Mouse (Mus musculus): ENCODE results near the gene Slc40a1. TPM values are rescaled to one million over a fixed set of nuclear protein-coding genes. Genes with fewer than 3 reads are reported as not detected.

The Slc40a1 gene
- 1.1 and 1.5 TPM in 2 replicates for polyA plus RNA-seq (2012; ENCODE audit: insufficient read depth, low replicate concordance)

GRCm38 (mm10) chr1:45926393-45926763 lies at the start of gene Slc40a1:
TSS of gene Slc40a1 (minus strand) at chr1:45926523.
- peak within 1 kb of the TSS; percentile 94 for H3K4me3 ChIP-seq (replicated peaks)
- H3K36me3 ChIP-seq (replicated peaks; ENCODE audit: low read length) = no peaks in the 10 kb centered on the region
- peaks cover 15% of the 10 kb centered on the region for H3K4me1 ChIP-seq
- TF ChIP-seq GATA1 (IDR thresholded peaks at IDR 0.05; ENCODE audit: borderline replicate concordance, low read length) = no peak
- no peak for TF ChIP-seq FLI1 (IDR thresholded peaks at IDR 0.05; ENCODE audit: low read length)
- peaks cover 33% of the 10 kb centered on the region for H3K27me3 ChIP-seq (replicated peaks)
- no peaks in the 10 kb centered on the region for H3K9me3 ChIP-seq

- H3K27me3 ChIP-seq (replicated peaks) = no peaks in the 10 kb centered on the region
- TF ChIP-seq GATA1 (IDR thresholded peaks at IDR 0.05; ENCODE audit: borderline replicate concordance, low read length) = no peak
- no peak for TF ChIP-seq FLI1 (IDR thresholded peaks at IDR 0.05; ENCODE audit: low read length)
- H3K36me3 ChIP-seq (replicated peaks; ENCODE audit: low read length) = no peaks in the 10 kb centered on the region
- H3K4me3 ChIP-seq (replicated peaks) = no peak overlapping the region
- no peaks in the 10 kb centered on the region for H3K9me3 ChIP-seq
- H3K4me1 ChIP-seq = no peaks in the 10 kb centered on the region
Measured at GRCm38 (mm10) chr1:45971314-45971713, 45.0 kb upstream of the Slc40a1 start.

GRCm38 (mm10) chr1:45948988-45949387 lies 22.7 kb upstream of the Slc40a1 start:
- no peak for TF ChIP-seq FLI1 (IDR thresholded peaks at IDR 0.05; ENCODE audit: low read length)
- no peak for TF ChIP-seq GATA1 (IDR thresholded peaks at IDR 0.05; ENCODE audit: borderline replicate concordance, low read length)
- Histone ChIP-seq H3K36me3 (replicated peaks; ENCODE audit: low read length) (no peaks in the 10 kb centered on the region), H3K4me3 (replicated peaks) (no peak overlapping the region), H3K9me3 (peaks cover 6% of the 10 kb centered on the region), H3K27me3 (replicated peaks) (peaks cover 18% of the 10 kb centered on the region), H3K4me1 (peaks cover 4% of the 10 kb centered on the region)

GRCm38 (mm10) chr1:45947843-45948242 lies 21.5 kb upstream of the Slc40a1 start:
- Histone ChIP-seq H3K36me3 (replicated peaks; ENCODE audit: low read length) (no peaks in the 10 kb centered on the region), H3K4me1 (peaks cover 4% of the 10 kb centered on the region), H3K27me3 (replicated peaks) (peaks cover 20% of the 10 kb centered on the region), H3K4me3 (replicated peaks) (peak overlapping the region; percentile 13), H3K9me3 (peaks cover 6% of the 10 kb centered on the region)
- no peak for TF ChIP-seq FLI1 (IDR thresholded peaks at IDR 0.05; ENCODE audit: low read length)
- no peak for TF ChIP-seq GATA1 (IDR thresholded peaks at IDR 0.05; ENCODE audit: borderline replicate concordance, low read length)

- no peak overlapping the region for H3K4me3 ChIP-seq (replicated peaks)
- peaks cover 7% of the 10 kb centered on the region for H3K4me1 ChIP-seq
- TF ChIP-seq FLI1 (IDR thresholded peaks at IDR 0.05; ENCODE audit: low read length) (no peak), GATA1 (IDR thresholded peaks at IDR 0.05; ENCODE audit: borderline replicate concordance, low read length) (no peak)
- no peaks in the 10 kb centered on the region for H3K9me3 ChIP-seq
- H3K36me3 ChIP-seq (replicated peaks; ENCODE audit: low read length) = no peaks in the 10 kb centered on the region
- peaks cover 22% of the 10 kb centered on the region for H3K27me3 ChIP-seq (replicated peaks)
Measured at GRCm38 (mm10) chr1:45931127-45931526, 4.8 kb upstream of the Slc40a1 start.

GRCm38 (mm10) chr1:45926911-45927310 lies 588 bp upstream of the Slc40a1 start:
- no peak for TF ChIP-seq FLI1 (IDR thresholded peaks at IDR 0.05; ENCODE audit: low read length)
- no peak for TF ChIP-seq GATA1 (IDR thresholded peaks at IDR 0.05; ENCODE audit: borderline replicate concordance, low read length)
- Histone ChIP-seq H3K4me3 (replicated peaks) (no peak overlapping the region), H3K4me1 (peaks cover 15% of the 10 kb centered on the region), H3K27me3 (replicated peaks) (peaks cover 33% of the 10 kb centered on the region), H3K9me3 (no peaks in the 10 kb centered on the region), H3K36me3 (replicated peaks; ENCODE audit: low read length) (no peaks in the 10 kb centered on the region)

GRCm38 (mm10) chr1:45925500-45926392 lies 577 bp downstream of the Slc40a1 start:
- peaks cover 15% of the 10 kb centered on the region for H3K4me1 ChIP-seq
- H3K9me3 ChIP-seq = no peaks in the 10 kb centered on the region
- TF ChIP-seq GATA1 (IDR thresholded peaks at IDR 0.05; ENCODE audit: borderline replicate concordance, low read length) (no peak), FLI1 (IDR thresholded peaks at IDR 0.05; ENCODE audit: low read length) (no peak)
- H3K4me3 ChIP-seq (replicated peaks) = peak overlapping the region; percentile 94
- no peaks in the 10 kb centered on the region for H3K36me3 ChIP-seq (replicated peaks; ENCODE audit: low read length)
- peaks cover 33% of the 10 kb centered on the region for H3K27me3 ChIP-seq (replicated peaks)

- Histone ChIP-seq H3K4me1 (peaks cover 15% of the 10 kb centered on the region), H3K4me3 (replicated peaks) (peak overlapping the region; percentile 94), H3K27me3 (replicated peaks) (peaks cover 31% of the 10 kb centered on the region), H3K36me3 (replicated peaks; ENCODE audit: low read length) (no peaks in the 10 kb centered on the region), H3K9me3 (no peaks in the 10 kb centered on the region)
- TF ChIP-seq FLI1 (IDR thresholded peaks at IDR 0.05; ENCODE audit: low read length) = no peak
- TF ChIP-seq GATA1 (IDR thresholded peaks at IDR 0.05; ENCODE audit: borderline replicate concordance, low read length) = no peak
Measured at GRCm38 (mm10) chr1:45925131-45925499, 1.2 kb downstream of the Slc40a1 start.

- Histone ChIP-seq H3K9me3 (no peaks in the 10 kb centered on the region), H3K4me3 (replicated peaks) (peak overlapping the region; percentile 10), H3K27me3 (replicated peaks) (peaks cover 33% of the 10 kb centered on the region), H3K4me1 (peaks cover 15% of the 10 kb centered on the region), H3K36me3 (replicated peaks; ENCODE audit: low read length) (no peaks in the 10 kb centered on the region)
- no peak for TF ChIP-seq FLI1 (IDR thresholded peaks at IDR 0.05; ENCODE audit: low read length)
- no peak for TF ChIP-seq GATA1 (IDR thresholded peaks at IDR 0.05; ENCODE audit: borderline replicate concordance, low read length)
Measured at GRCm38 (mm10) chr1:45924516-45924915, 1.8 kb downstream of the Slc40a1 start.

GRCm38 (mm10) chr1:45923306-45923705 lies 3.0 kb downstream of the Slc40a1 start:
- no peak overlapping the region for H3K4me3 ChIP-seq (replicated peaks)
- peaks cover 15% of the 10 kb centered on the region for H3K4me1 ChIP-seq
- H3K27me3 ChIP-seq (replicated peaks) = peaks cover 33% of the 10 kb centered on the region
- H3K9me3 ChIP-seq = no peaks in the 10 kb centered on the region
- H3K36me3 ChIP-seq (replicated peaks; ENCODE audit: low read length) = no peaks in the 10 kb centered on the region
- TF ChIP-seq GATA1 (IDR thresholded peaks at IDR 0.05; ENCODE audit: borderline replicate concordance, low read length) (no peak), FLI1 (IDR thresholded peaks at IDR 0.05; ENCODE audit: low read length) (no peak)
